Mouse (Mus musculus): ENCODE results near the gene Gm20547. TPM values are rescaled to one million over a fixed set of nuclear protein-coding genes. Genes with fewer than 3 reads are reported as not detected.

Gm20547 gene
- polyA plus RNA-seq, 1 experiment from 2014 or later: not detected

GRCm38 (mm10) chr17:34849722-34850516, 31.9 kb downstream of the Gm20547 start, which contains the start of the genes Skiv2l and Nelfe:
Gene Skiv2l, minus strand, starts transcription at chr17:34850210.
Gene Nelfe, plus strand, starts transcription at chr17:34850391.
- ATAC-seq: peak; percentile 98
- Histone ChIP-seq H3K4me3 (ENCODE audit: low read length) (peak within 1 kb of the TSS; percentile 85), H3K9me3 (ENCODE audit: control insufficient read depth, low read length) (no peaks in the 10 kb centered on the region), H3K4me1 (ENCODE audit: control insufficient read depth, insufficient read depth, low read depth, low read length) (peaks cover 19% of the 10 kb centered on the region), H3K27me3 (replicated peaks; ENCODE audit: control insufficient read depth, insufficient read depth, low read length) (no peaks in the 10 kb centered on the region), H3K4me2 (ENCODE audit: low read length) (peak within 1 kb of the TSS; percentile 94), H3K9ac (ENCODE audit: low read depth, low read length) (peak within 1 kb of the TSS; percentile 90), H3K27ac (ENCODE audit: low read depth, low read length) (peak within 1 kb of the TSS; percentile 62), H3K36me3 (ENCODE audit: control insufficient read depth, insufficient read depth, low read length) (peaks cover 45% of the 10 kb centered on the region)
- under 1% methylated on average over 52 of the region's 65 CpGs for WGBS

- no peak for ATAC-seq
- Histone ChIP-seq H3K27me3 (replicated peaks; ENCODE audit: control insufficient read depth, insufficient read depth, low read length) (no peaks in the 10 kb centered on the region), H3K9me3 (ENCODE audit: control insufficient read depth, low read length) (no peaks in the 10 kb centered on the region), H3K4me1 (ENCODE audit: control insufficient read depth, insufficient read depth, low read depth, low read length) (peaks cover 19% of the 10 kb centered on the region), H3K4me3 (ENCODE audit: low read length) (no peak overlapping the region), H3K36me3 (ENCODE audit: control insufficient read depth, insufficient read depth, low read length) (peaks cover 38% of the 10 kb centered on the region), H3K4me2 (ENCODE audit: low read length) (no peak overlapping the region), H3K9ac (ENCODE audit: low read depth, low read length) (no peak overlapping the region), H3K27ac (ENCODE audit: low read depth, low read length) (no peak overlapping the region)
- 94% methylated on average over 7 of the region's 7 CpGs for WGBS
Measured at GRCm38 (mm10) chr17:34847615-34848014, 34.2 kb downstream of the Gm20547 start.

DNA sequence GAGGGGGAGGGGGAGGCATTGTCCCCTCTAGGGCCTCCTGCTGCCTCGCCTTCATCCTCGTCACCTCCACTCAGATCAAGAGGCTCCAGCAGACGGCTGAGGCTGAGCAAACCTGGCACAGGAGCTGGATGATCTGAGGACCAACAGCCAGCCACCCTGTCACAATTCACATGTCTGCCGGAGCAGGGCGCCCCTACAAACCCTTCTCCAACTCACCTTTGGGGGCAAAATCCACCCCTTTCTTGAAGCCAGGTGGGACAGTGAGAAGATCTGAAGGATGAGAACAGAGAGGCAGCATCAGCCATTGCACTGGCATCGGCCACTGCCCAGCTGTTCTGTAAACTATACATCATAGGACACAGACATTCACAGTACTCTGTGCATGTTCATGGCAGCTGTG, 34.6 kb downstream of the Gm20547 start:
- Histone ChIP-seq H3K27ac (ENCODE audit: low read depth, low read length) (no peak overlapping the region), H3K4me2 (ENCODE audit: low read length) (no peak overlapping the region), H3K9ac (ENCODE audit: low read depth, low read length) (no peak overlapping the region), H3K4me1 (ENCODE audit: control insufficient read depth, insufficient read depth, low read depth, low read length) (peaks cover 19% of the 10 kb centered on the region), H3K27me3 (replicated peaks; ENCODE audit: control insufficient read depth, insufficient read depth, low read length) (no peaks in the 10 kb centered on the region), H3K36me3 (ENCODE audit: control insufficient read depth, insufficient read depth, low read length) (peaks cover 38% of the 10 kb centered on the region), H3K9me3 (ENCODE audit: control insufficient read depth, low read length) (no peaks in the 10 kb centered on the region), H3K4me3 (ENCODE audit: low read length) (no peak overlapping the region)
- ATAC-seq: no peak
- WGBS: 87% methylated on average over 6 of the region's 6 CpGs

GRCm38 (mm10) chr17:34844884-34845283, 37.0 kb downstream of the Gm20547 start:
- WGBS: 93% methylated on average over 13 of the region's 13 CpGs
- no peak overlapping the region for H3K9ac ChIP-seq (ENCODE audit: low read depth, low read length)
- ATAC-seq: no peak
- H3K4me3 ChIP-seq (ENCODE audit: low read length): no peak overlapping the region
- no peaks in the 10 kb centered on the region for H3K9me3 ChIP-seq (ENCODE audit: control insufficient read depth, low read length)
- H3K27me3 ChIP-seq (replicated peaks; ENCODE audit: control insufficient read depth, insufficient read depth, low read length): no peaks in the 10 kb centered on the region
- H3K36me3 ChIP-seq (ENCODE audit: control insufficient read depth, insufficient read depth, low read length): peaks cover 54% of the 10 kb centered on the region
- no peak overlapping the region for H3K4me2 ChIP-seq (ENCODE audit: low read length)
- H3K27ac ChIP-seq (ENCODE audit: low read depth, low read length): no peak overlapping the region
- peaks cover 6% of the 10 kb centered on the region for H3K4me1 ChIP-seq (ENCODE audit: control insufficient read depth, insufficient read depth, low read depth, low read length)

DNA sequence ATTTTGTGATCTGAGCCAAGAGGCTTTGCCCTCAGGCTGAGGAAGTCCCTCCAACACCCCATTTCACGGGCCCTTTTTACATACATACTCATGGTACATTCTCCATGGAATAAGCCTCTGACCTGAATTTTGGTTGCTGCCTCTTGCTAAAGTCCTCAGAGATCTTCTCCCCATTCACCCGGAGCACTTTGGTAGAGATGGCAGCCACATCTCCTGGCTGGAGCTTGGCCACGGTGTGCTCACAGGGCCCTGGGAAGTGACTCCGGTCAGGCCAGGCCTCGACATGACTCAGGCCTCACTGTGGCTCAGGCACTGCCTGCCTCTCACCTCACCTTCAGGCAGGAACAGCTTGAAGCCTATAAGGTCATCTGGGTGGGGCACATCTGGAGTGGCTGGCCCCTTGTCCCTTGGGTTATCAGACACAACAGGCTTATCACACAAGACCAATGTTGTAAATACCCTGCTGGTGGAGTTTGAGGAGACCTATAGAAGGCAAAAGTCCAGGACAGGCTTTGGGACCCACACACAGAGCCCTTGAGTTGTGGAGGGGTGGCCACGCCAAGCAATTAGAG, 41.0 kb downstream of the Gm20547 start:
- WGBS: 93% methylated on average over 6 of the region's 6 CpGs
- H3K36me3 ChIP-seq (ENCODE audit: control insufficient read depth, insufficient read depth, low read length): peaks cover 44% of the 10 kb centered on the region

DNA sequence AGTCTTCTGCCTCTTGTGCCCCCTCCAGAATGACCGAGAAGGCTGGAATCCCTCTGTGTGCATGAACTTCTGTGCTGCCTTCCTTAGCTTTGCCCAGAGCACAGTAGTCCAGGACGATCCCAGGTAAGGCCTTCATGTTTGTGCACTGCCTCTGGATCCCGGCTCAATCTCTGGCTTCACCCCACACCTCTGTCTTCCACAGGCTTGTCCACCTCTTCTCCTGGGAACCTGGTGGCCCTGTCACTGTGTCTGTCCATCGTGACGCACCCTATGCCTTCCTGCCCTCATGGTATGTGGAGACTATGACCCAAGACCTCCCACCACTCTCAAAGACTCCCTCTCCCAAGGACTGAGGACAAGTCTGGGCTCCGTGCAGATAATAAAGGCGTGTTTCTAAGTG, 43.1 kb downstream of the Gm20547 start:
- no peak overlapping the region for H3K4me2 ChIP-seq (ENCODE audit: low read length)
- peaks cover 39% of the 10 kb centered on the region for H3K36me3 ChIP-seq (ENCODE audit: control insufficient read depth, insufficient read depth, low read length)
- WGBS: 89% methylated on average over 7 of the region's 7 CpGs
- H3K27me3 ChIP-seq (replicated peaks; ENCODE audit: control insufficient read depth, insufficient read depth, low read length): no peaks in the 10 kb centered on the region
- no peak overlapping the region for H3K9ac ChIP-seq (ENCODE audit: low read depth, low read length)
- peaks cover 17% of the 10 kb centered on the region for H3K4me1 ChIP-seq (ENCODE audit: control insufficient read depth, insufficient read depth, low read depth, low read length)
- no peak overlapping the region for H3K27ac ChIP-seq (ENCODE audit: low read depth, low read length)
- H3K4me3 ChIP-seq (ENCODE audit: low read length): no peak overlapping the region
- no peaks in the 10 kb centered on the region for H3K9me3 ChIP-seq (ENCODE audit: control insufficient read depth, low read length)
- no peak for ATAC-seq

More for the DNA sequence above, 41.0 kb downstream of the Gm20547 start:
- H3K27ac ChIP-seq (ENCODE audit: low read depth, low read length): no peak overlapping the region
- no peak overlapping the region for H3K4me3 ChIP-seq (ENCODE audit: low read length)
- H3K27me3 ChIP-seq (replicated peaks; ENCODE audit: control insufficient read depth, insufficient read depth, low read length): no peaks in the 10 kb centered on the region
- no peak overlapping the region for H3K9ac ChIP-seq (ENCODE audit: low read depth, low read length)
- H3K4me1 ChIP-seq (ENCODE audit: control insufficient read depth, insufficient read depth, low read depth, low read length): peaks cover 13% of the 10 kb centered on the region
- no peak overlapping the region for H3K4me2 ChIP-seq (ENCODE audit: low read length)
- H3K9me3 ChIP-seq (ENCODE audit: control insufficient read depth, low read length): no peaks in the 10 kb centered on the region
- no peak for ATAC-seq

GRCm38 (mm10) chr17:34837464-34838324, 44.1 kb downstream of the Gm20547 start:
- WGBS: 39% methylated on average over 43 of the region's 43 CpGs
- H3K27me3 ChIP-seq (replicated peaks; ENCODE audit: control insufficient read depth, insufficient read depth, low read length): no peaks in the 10 kb centered on the region
- peaks cover 17% of the 10 kb centered on the region for H3K4me1 ChIP-seq (ENCODE audit: control insufficient read depth, insufficient read depth, low read depth, low read length)
- H3K36me3 ChIP-seq (ENCODE audit: control insufficient read depth, insufficient read depth, low read length): peaks cover 35% of the 10 kb centered on the region
- H3K4me3 ChIP-seq (ENCODE audit: low read length): peak overlapping the region; percentile 79
- peak overlapping the region; percentile 72 for H3K27ac ChIP-seq (ENCODE audit: low read depth, low read length)
- no peaks in the 10 kb centered on the region for H3K9me3 ChIP-seq (ENCODE audit: control insufficient read depth, low read length)
- peak; percentile 7; the same call in 1 of the 2 replicates for ATAC-seq
- H3K4me2 ChIP-seq (ENCODE audit: low read length): peak overlapping the region; percentile 98
- peak overlapping the region; percentile 78 for H3K9ac ChIP-seq (ENCODE audit: low read depth, low read length)

DNA sequence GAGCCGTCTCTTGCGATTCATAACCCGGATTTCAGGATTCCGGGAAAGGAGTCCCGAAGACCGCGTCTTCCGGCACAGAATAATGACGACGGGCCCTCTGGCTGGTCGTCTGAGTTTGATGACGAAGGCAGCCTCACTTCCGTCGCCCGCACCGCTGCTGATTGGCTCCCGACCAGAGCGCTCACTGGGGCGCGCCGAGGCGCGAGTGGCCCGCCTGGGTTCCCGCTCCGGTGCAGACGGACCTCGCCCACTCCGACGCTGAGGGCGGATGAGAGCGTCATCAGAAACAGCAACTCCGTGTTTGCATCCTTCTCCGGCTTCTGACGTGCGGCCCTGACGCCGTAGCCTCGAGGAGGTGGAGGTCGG, 45.0 kb downstream of the Gm20547 start, which contains the start of the genes Stk19 and Dxo:
Gene Stk19, minus strand, starts transcription at position 90 of the 366 bp plus-strand sequence.
Gene Dxo, plus strand, starts transcription at position 164 of the 366 bp plus-strand sequence.
- peaks cover 31% of the 10 kb centered on the region for H3K36me3 ChIP-seq (ENCODE audit: control insufficient read depth, insufficient read depth, low read length)

More for the DNA sequence above, 45.0 kb downstream of the Gm20547 start, which contains the start of the genes Stk19 and Dxo:
- Histone ChIP-seq H3K4me3 (ENCODE audit: low read length) (peak within 1 kb of the TSS; percentile 79), H3K27me3 (replicated peaks; ENCODE audit: control insufficient read depth, insufficient read depth, low read length) (no peaks in the 10 kb centered on the region), H3K4me2 (ENCODE audit: low read length) (peak within 1 kb of the TSS; percentile 99), H3K4me1 (ENCODE audit: control insufficient read depth, insufficient read depth, low read depth, low read length) (peaks cover 17% of the 10 kb centered on the region), H3K9me3 (ENCODE audit: control insufficient read depth, low read length) (no peaks in the 10 kb centered on the region), H3K9ac (ENCODE audit: low read depth, low read length) (peak within 1 kb of the TSS; percentile 78), H3K27ac (ENCODE audit: low read depth, low read length) (peak within 1 kb of the TSS; percentile 84)
- peak; percentile 93 for ATAC-seq
- under 1% methylated on average over 40 of the region's 40 CpGs for WGBS

All from hindbrain, embryonic 16.5 days (tissue).